Mouse (Mus musculus) heart, embryonic 10.5 days (tissue): ENCODE measurements around the gene Spen. TPM values are rescaled to one million over a fixed set of nuclear protein-coding genes. Genes with fewer than 3 reads are reported as not detected.
A peak's percentile ranks its signal among the peaks of the same experiment; 100 is the strongest.

Source experiments
- DNase-seq: peaks from one replicate; pipeline ENCODE4 v3.0.0-alpha.2; 2017; ENCODE audit warnings: low spot score
- H3K27ac ChIP-seq: fragments of 300-500 bp; sonication (generic); 2 replicates; pipeline ENCODE4 v1.5.1; 2016; ENCODE audit warnings: mild to moderate bottlenecking
- H3K27me3 ChIP-seq: fragments of 300-500 bp; sonication (generic); 2 replicates; pipeline ENCODE4 v1.6.1; 2016; ENCODE audit warnings: mild to moderate bottlenecking; ENCODE audit not compliant: poor library complexity, insufficient read depth, severe bottlenecking
- H3K36me3 ChIP-seq: fragments of 300-500 bp; sonication (generic); 2 replicates; pipeline ENCODE4 v1.6.1; 2016; ENCODE audit warnings: mild to moderate bottlenecking, moderate library complexity
- H3K4me1 ChIP-seq: fragments of 300-500 bp; sonication (generic); 2 replicates; pipeline ENCODE4 v1.6.1; 2016; ENCODE audit warnings: mild to moderate bottlenecking
- H3K4me3 ChIP-seq: fragments of 300-500 bp; sonication (generic); 2 replicates; pipeline ENCODE4 v1.5.1; 2016; ENCODE audit warnings: mild to moderate bottlenecking, moderate library complexity
- H3K9me3 ChIP-seq: fragments of 300-500 bp; sonication (generic); 2 replicates; pipeline ENCODE4 v1.6.1; 2016; ENCODE audit warnings: mild to moderate bottlenecking, moderate library complexity
- WGBS: fragments of 180-500 bp; shearing (Covaris S2); methylation state at CpG from one replicate; pipeline ENCODE4 v1.1.7; 2016; 5-methylcytosine and 5-hydroxymethylcytosine counted together
- polyA plus RNA-seq: library from polyadenylated mRNA; unstranded; fragments of >200 nt; fragmentation: Nextera tagmentation; extraction: Ambion mirVana; gene quantifications from 2 replicates; pipeline ENCODE4 v1.2.1, GENCODE M21; 2016

Spen gene
- polyA plus RNA-seq, 1 experiment from 2014 or later = 8.4 TPM

GRCm38 (mm10) chr4:141461576-141461975 lies 76.8 kb downstream of the Spen start:
- WGBS = 92% methylated on average over 12 of the region's 12 CpGs
- H3K4me3 ChIP-seq = no peak overlapping the region
- H3K36me3 ChIP-seq = peaks cover 63% of the 10 kb centered on the region
- no peaks in the 10 kb centered on the region for H3K27me3 ChIP-seq
- no peak overlapping the region for H3K27ac ChIP-seq
- H3K4me1 ChIP-seq = peaks cover 36% of the 10 kb centered on the region
- DNase-seq = no peak
- no peaks in the 10 kb centered on the region for H3K9me3 ChIP-seq

- Histone ChIP-seq H3K27me3 (no peaks in the 10 kb centered on the region), H3K27ac (no peak overlapping the region; the same call in 1 of the 2 replicates), H3K36me3 (peaks cover 61% of the 10 kb centered on the region), H3K4me3 (no peak overlapping the region), H3K9me3 (no peaks in the 10 kb centered on the region), H3K4me1 (peaks cover 36% of the 10 kb centered on the region)
- WGBS = 73% methylated on average over 12 of the region's 12 CpGs
- no peak for DNase-seq
These were observed 77.3 kb downstream of the Spen start for GRCm38 (mm10) chr4:141461088-141461487.

GRCm38 (mm10) chr4:141460481-141460880 lies 77.9 kb downstream of the Spen start:
- no peak overlapping the region for H3K27ac ChIP-seq
- H3K4me3 ChIP-seq = no peak overlapping the region
- H3K9me3 ChIP-seq = no peaks in the 10 kb centered on the region
- no peak for DNase-seq
- H3K36me3 ChIP-seq = peaks cover 54% of the 10 kb centered on the region
- H3K27me3 ChIP-seq = no peaks in the 10 kb centered on the region
- H3K4me1 ChIP-seq = peaks cover 40% of the 10 kb centered on the region
- 93% methylated on average over 4 of the region's 4 CpGs for WGBS

- 90% methylated on average over 9 of the region's 9 CpGs for WGBS
- Histone ChIP-seq H3K9me3 (no peaks in the 10 kb centered on the region), H3K27ac (no peak overlapping the region), H3K27me3 (no peaks in the 10 kb centered on the region), H3K4me3 (no peak overlapping the region), H3K36me3 (peaks cover 50% of the 10 kb centered on the region), H3K4me1 (peaks cover 42% of the 10 kb centered on the region)
- DNase-seq = no peak
These were observed 78.6 kb downstream of the Spen start for GRCm38 (mm10) chr4:141459766-141460165.

GRCm38 (mm10) chr4:141458888-141459287 lies 79.5 kb downstream of the Spen start:
- no peaks in the 10 kb centered on the region for H3K9me3 ChIP-seq
- no peak for DNase-seq
- peaks cover 43% of the 10 kb centered on the region for H3K36me3 ChIP-seq
- 82% methylated on average over 3 of the region's 3 CpGs for WGBS
- H3K4me3 ChIP-seq = no peak overlapping the region
- H3K27ac ChIP-seq = 0 out of 2 replicates have a peak overlapping the region, but pooled peaks have one; percentile 17
- H3K4me1 ChIP-seq = peaks cover 45% of the 10 kb centered on the region
- no peaks in the 10 kb centered on the region for H3K27me3 ChIP-seq

- no peaks in the 10 kb centered on the region for H3K9me3 ChIP-seq
- WGBS = 11% methylated on average over 7 of the region's 7 CpGs
- no peak for DNase-seq
- peak overlapping the region; percentile 53 for H3K27ac ChIP-seq
- peaks cover 43% of the 10 kb centered on the region for H3K36me3 ChIP-seq
- H3K4me1 ChIP-seq = peaks cover 39% of the 10 kb centered on the region
- no peaks in the 10 kb centered on the region for H3K27me3 ChIP-seq
- no peak overlapping the region for H3K4me3 ChIP-seq
These were observed 80.2 kb downstream of the Spen start for GRCm38 (mm10) chr4:141458236-141458635.

- WGBS = 94% methylated on average over 14 of the region's 14 CpGs
- Histone ChIP-seq H3K4me3 (no peak overlapping the region), H3K36me3 (peaks cover 43% of the 10 kb centered on the region), H3K4me1 (peaks cover 29% of the 10 kb centered on the region), H3K27me3 (no peaks in the 10 kb centered on the region), H3K9me3 (no peaks in the 10 kb centered on the region), H3K27ac (no peak overlapping the region)
- DNase-seq = no peak
These were observed 82.0 kb downstream of the Spen start for GRCm38 (mm10) chr4:141456193-141456938.

- Histone ChIP-seq H3K36me3 (peaks cover 49% of the 10 kb centered on the region), H3K4me1 (peaks cover 26% of the 10 kb centered on the region), H3K4me3 (no peak overlapping the region), H3K27me3 (no peaks in the 10 kb centered on the region), H3K9me3 (no peaks in the 10 kb centered on the region), H3K27ac (no peak overlapping the region)
- no peak for DNase-seq
- 84% methylated on average over 4 of the region's 4 CpGs for WGBS
These were observed 82.9 kb downstream of the Spen start for GRCm38 (mm10) chr4:141455526-141455925.

GRCm38 (mm10) chr4:141454581-141455350 lies 83.6 kb downstream of the Spen start:
- H3K27ac ChIP-seq = no peak overlapping the region
- no peaks in the 10 kb centered on the region for H3K9me3 ChIP-seq
- 73% methylated on average over 14 of the region's 14 CpGs for WGBS
- peaks cover 50% of the 10 kb centered on the region for H3K36me3 ChIP-seq
- DNase-seq = no peak
- no peak overlapping the region for H3K4me3 ChIP-seq
- no peaks in the 10 kb centered on the region for H3K27me3 ChIP-seq
- peaks cover 26% of the 10 kb centered on the region for H3K4me1 ChIP-seq

- no peak for DNase-seq
- H3K4me1 ChIP-seq = peaks cover 9% of the 10 kb centered on the region; the same call in 1 of the 2 replicates
- 91% methylated on average over 9 of the region's 9 CpGs for WGBS
- no peaks in the 10 kb centered on the region for H3K27me3 ChIP-seq
- no peak overlapping the region for H3K4me3 ChIP-seq
- peaks cover 75% of the 10 kb centered on the region for H3K36me3 ChIP-seq
- H3K9me3 ChIP-seq = no peaks in the 10 kb centered on the region
- H3K27ac ChIP-seq = no peak overlapping the region
These were observed 86.4 kb downstream of the Spen start for GRCm38 (mm10) chr4:141451916-141452450.

- no peaks in the 10 kb centered on the region for H3K9me3 ChIP-seq
- peaks cover 74% of the 10 kb centered on the region for H3K36me3 ChIP-seq
- WGBS = 85% methylated on average over 2 of the region's 2 CpGs
- H3K4me3 ChIP-seq = no peak overlapping the region
- DNase-seq = no peak
- H3K27me3 ChIP-seq = no peaks in the 10 kb centered on the region
- no peak overlapping the region for H3K27ac ChIP-seq
- H3K4me1 ChIP-seq = peaks cover 9% of the 10 kb centered on the region; the same call in 1 of the 2 replicates
These were observed 87.1 kb downstream of the Spen start for GRCm38 (mm10) chr4:141451251-141451650.

- WGBS = 72% methylated on average over 7 of the region's 7 CpGs
- Histone ChIP-seq H3K27ac (no peak overlapping the region), H3K4me3 (no peak overlapping the region), H3K9me3 (no peaks in the 10 kb centered on the region), H3K36me3 (peaks cover 44% of the 10 kb centered on the region), H3K27me3 (no peaks in the 10 kb centered on the region), H3K4me1 (peaks cover 28% of the 10 kb centered on the region)
- no peak for DNase-seq
These were observed 92.2 kb downstream of the Spen start for GRCm38 (mm10) chr4:141446211-141446610.

GRCm38 (mm10) chr4:141445328-141445720 lies 93.1 kb downstream of the Spen start:
- H3K36me3 ChIP-seq = peaks cover 35% of the 10 kb centered on the region
- H3K4me1 ChIP-seq = peaks cover 31% of the 10 kb centered on the region
- no peaks in the 10 kb centered on the region for H3K9me3 ChIP-seq
- WGBS = 18% methylated on average over 14 of the region's 14 CpGs
- H3K27ac ChIP-seq = peak overlapping the region; percentile 98
- H3K4me3 ChIP-seq = peak overlapping the region; percentile 99
- no peaks in the 10 kb centered on the region for H3K27me3 ChIP-seq
- DNase-seq = no peak
